Mouse (Mus musculus) hindbrain, embryonic 12.5 days (tissue): Measurements from ENCODE around the gene Mettl23. TPM values are rescaled to one million over a fixed set of nuclear protein-coding genes. Genes with fewer than 3 reads are reported as not detected.

ENCODE experiments used
- ATAC-seq: fragments of 200-750 bp; cut with Nextera tagmentation; 2 replicates; pipeline ENCODE4 v1.8.0; 2017; ENCODE audit warnings: moderate TSS enrichment; ENCODE audit not compliant: low FRiP score
- H3K27ac ChIP-seq: fragments of 300-500 bp; sonication (generic); 2 replicates; pipeline ENCODE4 v1.5.1; 2016; ENCODE audit warnings: mild to moderate bottlenecking
- H3K27me3 ChIP-seq: fragments of 300-500 bp; sonication (generic); 2 replicates; pipeline ENCODE4 v1.6.1; 2016; ENCODE audit warnings: mild to moderate bottlenecking
- H3K36me3 ChIP-seq: fragments of 300-500 bp; sonication (generic); 2 replicates; pipeline ENCODE4 v1.6.1; 2016; ENCODE audit warnings: mild to moderate bottlenecking
- H3K4me1 ChIP-seq: fragments of 300-500 bp; sonication (generic); 2 replicates; pipeline ENCODE4 v1.6.1; 2016
- H3K4me2 ChIP-seq: fragments of 300-500 bp; sonication (generic); replicated peaks from 2 replicates; pipeline ENCODE4 v1.6.1; 2016; ENCODE audit warnings: mild to moderate bottlenecking
- H3K4me3 ChIP-seq: fragments of 300-500 bp; sonication (generic); 2 replicates; pipeline ENCODE4 v1.5.1; 2016; ENCODE audit warnings: mild to moderate bottlenecking
- H3K9ac ChIP-seq: fragments of 300-500 bp; sonication (generic); 2 replicates; pipeline ENCODE4 v1.6.1; 2016; ENCODE audit warnings: mild to moderate bottlenecking, moderate library complexity
- H3K9me3 ChIP-seq: fragments of 300-500 bp; sonication (generic); replicated peaks from 2 replicates; pipeline ENCODE4 v1.6.1; 2016; ENCODE audit warnings: mild to moderate bottlenecking
- WGBS: fragments of 180-500 bp; shearing (Covaris S2); methylation state at CpG from one replicate; pipeline ENCODE4 v1.1.7; 2016; 5-methylcytosine and 5-hydroxymethylcytosine counted together
- polyA plus RNA-seq: library from polyadenylated mRNA; unstranded; fragments of >200 nt; fragmentation: Nextera tagmentation; extraction: Ambion mirVana; gene quantifications from 2 replicates; pipeline ENCODE4 v1.2.1, GENCODE M21; 2016

The Mettl23 gene
- polyA plus RNA-seq, 1 experiment from 2014 or later = 64.9 TPM

DNA sequence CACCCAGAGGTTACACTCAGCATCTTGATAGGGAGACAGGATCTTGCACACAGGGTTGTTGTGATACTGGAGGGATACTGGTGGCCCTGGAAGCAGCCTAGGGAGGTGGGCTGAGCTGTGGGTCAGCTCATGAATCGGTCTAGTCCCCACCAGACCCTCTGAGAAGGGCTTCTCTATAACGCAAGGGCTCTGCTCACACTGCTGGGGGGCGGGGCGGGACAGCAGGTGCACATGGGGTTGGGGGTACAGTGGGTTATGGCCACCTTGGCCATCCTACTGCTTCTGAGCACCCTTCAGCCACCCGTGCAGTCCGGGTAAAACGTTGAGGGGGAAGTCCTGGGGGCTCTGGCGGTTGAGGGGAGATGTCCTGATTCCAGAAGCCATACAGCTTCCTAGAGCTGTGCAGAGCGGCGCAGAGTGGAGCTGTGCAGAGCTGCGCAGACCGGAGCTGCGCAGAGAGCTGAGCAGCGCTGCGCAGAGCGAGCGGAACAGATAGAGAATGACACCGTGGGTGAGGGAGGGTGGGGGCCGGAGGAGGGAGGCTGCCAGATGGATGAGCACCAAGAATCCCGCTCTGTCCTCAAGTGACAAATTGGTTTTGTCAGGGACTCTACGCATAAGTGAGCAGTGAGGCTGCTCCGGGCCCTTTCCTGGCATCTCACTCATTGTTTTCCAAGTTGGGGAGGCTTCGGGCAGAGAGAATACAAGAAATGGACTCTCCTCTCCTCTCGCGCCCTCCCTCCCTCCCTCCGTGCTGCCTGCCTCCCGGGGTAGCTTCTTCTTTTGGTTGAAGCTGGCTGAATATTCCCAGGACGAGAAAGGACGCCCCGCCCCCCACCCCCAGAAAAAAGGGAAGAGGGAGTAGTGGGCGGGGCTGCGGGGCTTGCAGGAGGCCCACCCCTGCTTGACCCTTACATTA, 31.8 kb upstream of the Mettl23 start:
- no peaks in the 10 kb centered on the region; the same call in 1 of the 2 replicates for H3K27me3 ChIP-seq
- ATAC-seq = peak; percentile 90
- peak overlapping the region; percentile 98 for H3K27ac ChIP-seq
- H3K4me1 ChIP-seq = peaks cover 75% of the 10 kb centered on the region
- H3K9ac ChIP-seq = peak overlapping the region; percentile 61
- H3K9me3 ChIP-seq = no peaks in the 10 kb centered on the region
- H3K4me2 ChIP-seq = peak overlapping the region; percentile 56
- no peaks in the 10 kb centered on the region for H3K36me3 ChIP-seq
- WGBS = 6% methylated on average over 30 of the region's 32 CpGs
- peak overlapping the region; percentile 27 for H3K4me3 ChIP-seq

DNA sequence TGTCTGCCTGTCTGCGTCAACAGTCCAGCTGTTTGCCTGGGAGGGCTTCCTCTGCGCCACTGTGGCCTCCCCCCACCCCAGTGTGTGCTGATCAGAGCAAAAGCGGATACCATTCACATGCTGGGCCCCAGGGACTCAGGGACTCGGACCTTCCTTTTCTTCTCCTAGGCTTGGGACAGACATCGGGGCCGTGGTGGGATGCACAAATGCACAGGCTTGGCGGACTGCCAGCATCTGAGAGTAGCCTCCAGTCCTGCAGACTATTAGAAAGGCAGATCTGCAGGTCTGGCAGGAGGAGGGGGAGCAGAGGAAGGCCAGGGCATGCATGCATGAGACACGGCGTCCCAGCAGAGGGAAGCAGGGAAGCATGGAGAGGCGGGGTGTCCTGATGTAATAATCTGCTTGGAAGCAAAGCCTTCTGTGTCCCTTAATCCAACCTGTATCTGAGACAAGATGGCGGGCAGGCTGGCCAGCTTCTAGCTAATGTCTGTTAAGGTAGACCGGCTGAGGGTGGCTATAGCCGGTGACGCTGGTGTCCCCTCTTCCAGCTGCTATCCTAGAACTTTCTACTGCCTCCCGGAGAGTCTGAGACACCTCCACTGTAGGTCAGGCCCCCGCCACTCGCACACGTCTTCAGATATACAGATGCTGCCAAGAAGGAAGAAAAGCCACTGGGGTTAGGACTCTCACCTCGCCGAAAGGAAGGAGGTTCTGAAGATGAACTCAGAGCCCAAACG, 30.1 kb upstream of the Mettl23 start:
- no peaks in the 10 kb centered on the region; the same call in 1 of the 2 replicates for H3K27me3 ChIP-seq
- no peaks in the 10 kb centered on the region for H3K9me3 ChIP-seq
- peak overlapping the region; percentile 32 for H3K9ac ChIP-seq
- H3K27ac ChIP-seq = peak overlapping the region; percentile 98
- H3K4me3 ChIP-seq = no peak overlapping the region
- peak overlapping the region; percentile 56 for H3K4me2 ChIP-seq
- 34% methylated on average over 21 of the region's 21 CpGs for WGBS
- H3K4me1 ChIP-seq = peaks cover 83% of the 10 kb centered on the region
- ATAC-seq = peak; percentile 65
- H3K36me3 ChIP-seq = no peaks in the 10 kb centered on the region

DNA sequence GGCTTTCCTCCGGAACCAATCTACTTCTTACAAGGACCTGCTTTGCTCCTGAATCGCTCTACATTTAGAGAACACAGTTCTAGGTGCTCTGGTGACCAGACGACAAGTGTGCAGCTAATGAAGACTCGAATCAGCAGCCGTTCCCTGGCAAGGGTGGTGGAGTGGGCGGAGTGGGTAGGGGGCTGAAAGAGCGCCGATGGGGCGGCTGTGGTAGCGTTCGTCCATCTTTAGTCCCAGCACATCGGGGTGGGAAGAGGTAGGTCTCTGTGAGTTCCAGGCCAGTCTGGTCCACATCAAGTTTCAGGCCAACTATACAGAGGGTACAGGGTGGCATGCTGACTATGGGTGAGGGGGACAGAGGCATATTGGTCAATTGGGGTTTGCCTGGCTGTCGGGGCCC, 29.5 kb upstream of the Mettl23 start:
- Histone ChIP-seq H3K4me2 (peak overlapping the region; percentile 15), H3K4me1 (peaks cover 81% of the 10 kb centered on the region), H3K9ac (peak overlapping the region; percentile 3; the same call in 1 of the 2 replicates), H3K4me3 (no peak overlapping the region), H3K27me3 (no peaks in the 10 kb centered on the region; the same call in 1 of the 2 replicates), H3K9me3 (no peaks in the 10 kb centered on the region), H3K27ac (peak overlapping the region; percentile 98), H3K36me3 (no peaks in the 10 kb centered on the region)
- ATAC-seq = no peak
- 65% methylated on average over 13 of the region's 13 CpGs for WGBS

DNA sequence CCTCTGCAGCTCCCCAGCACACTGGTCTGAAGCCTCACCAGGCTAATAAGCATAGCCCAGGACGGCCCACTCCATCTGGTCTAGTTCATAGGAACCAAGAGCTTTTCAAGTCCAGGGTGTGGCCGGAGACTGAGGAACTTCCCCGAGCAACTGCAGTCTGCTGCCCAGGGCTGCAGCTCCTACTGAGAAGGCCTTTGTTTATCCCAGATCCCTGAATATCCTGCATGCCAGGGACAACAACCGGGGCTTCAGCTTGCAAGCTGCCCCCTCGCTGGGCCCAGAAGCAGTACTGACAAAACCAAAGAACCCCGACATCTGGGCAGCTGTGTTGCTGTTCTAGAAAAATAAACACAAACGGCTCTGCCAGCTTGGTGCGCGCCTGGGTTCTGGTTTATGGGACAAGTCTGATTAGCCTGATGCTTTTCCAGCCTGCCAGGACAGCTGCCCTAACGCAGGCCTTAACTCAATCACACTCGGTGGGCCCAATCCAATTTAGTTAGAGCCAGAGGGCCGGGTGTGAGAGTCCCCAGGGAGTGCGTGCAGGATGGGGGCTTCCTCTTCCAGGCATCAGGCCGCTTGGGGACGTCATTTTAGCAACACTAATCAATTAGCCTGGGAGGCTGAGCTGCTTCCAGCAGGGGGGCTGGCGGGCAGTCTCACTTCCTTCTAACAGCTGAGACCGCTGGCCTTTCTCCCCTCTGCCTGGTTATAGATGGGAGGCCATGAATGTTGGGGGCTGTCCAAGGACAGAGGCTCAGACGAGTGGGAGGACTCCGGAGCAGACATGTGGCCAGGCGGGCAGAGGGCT, 28.8 kb upstream of the Mettl23 start:
- Histone ChIP-seq H3K9me3 (no peaks in the 10 kb centered on the region), H3K36me3 (no peaks in the 10 kb centered on the region), H3K4me2 (peak overlapping the region; percentile 15), H3K9ac (peak overlapping the region; percentile 32; the same call in 1 of the 2 replicates), H3K27ac (peak overlapping the region; percentile 98), H3K4me3 (peak overlapping the region; percentile 6; the same call in 1 of the 2 replicates), H3K4me1 (peaks cover 83% of the 10 kb centered on the region), H3K27me3 (no peaks in the 10 kb centered on the region; the same call in 1 of the 2 replicates)
- WGBS = 2% methylated on average over 20 of the region's 20 CpGs
- peak; percentile 21 for ATAC-seq

DNA sequence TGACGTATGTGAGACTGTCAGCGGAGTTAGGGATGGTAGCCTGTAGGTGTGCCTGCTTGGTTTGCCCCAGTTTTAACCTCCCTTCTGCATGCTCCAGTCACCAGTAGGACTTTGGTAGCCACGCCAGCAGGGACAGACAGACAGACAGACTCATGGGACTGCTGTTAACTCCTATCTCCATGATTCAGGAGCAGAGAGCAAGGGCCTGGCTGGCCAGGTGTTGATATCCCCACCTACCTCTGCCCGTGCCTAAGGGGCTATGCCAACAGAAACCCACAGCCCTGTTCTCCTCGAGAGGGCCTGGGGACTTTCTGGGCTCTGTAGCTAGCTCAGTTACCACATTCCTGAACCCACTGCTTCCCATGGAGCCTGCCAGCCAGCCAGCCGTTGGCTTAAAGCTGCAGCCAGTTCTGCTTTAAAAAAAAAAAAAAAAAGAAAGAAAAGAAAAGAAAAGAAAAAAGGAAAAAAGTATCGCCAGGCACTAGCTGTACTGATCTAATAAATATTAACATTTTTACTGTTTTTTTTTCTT, 28.1 kb upstream of the Mettl23 start:
- H3K4me1 ChIP-seq = peaks cover 82% of the 10 kb centered on the region

DNA sequence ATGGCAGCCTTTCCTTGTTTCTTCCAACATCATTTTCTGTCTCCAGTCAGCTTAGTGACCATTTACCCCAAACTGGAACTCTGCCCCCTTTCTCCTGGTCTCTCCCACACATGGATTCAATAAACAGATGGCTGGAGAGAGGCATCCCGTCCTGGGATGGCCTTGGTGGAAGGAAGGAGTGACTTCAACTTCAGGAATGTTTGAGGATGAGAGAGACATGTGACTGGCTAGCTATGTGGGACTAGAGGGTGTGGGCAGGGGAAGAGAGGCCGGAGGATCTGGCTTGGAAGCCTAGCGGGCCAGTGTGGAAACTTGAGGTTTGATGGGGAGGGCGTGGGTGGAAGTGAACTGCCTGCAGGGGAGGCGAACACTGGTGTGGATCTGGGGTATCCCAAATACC, 26.3 kb upstream of the Mettl23 start:
- no peak overlapping the region for H3K4me3 ChIP-seq
- peaks cover 75% of the 10 kb centered on the region for H3K4me1 ChIP-seq
- H3K4me2 ChIP-seq = no peak overlapping the region
- H3K27me3 ChIP-seq = no peaks in the 10 kb centered on the region
- no peak for ATAC-seq
- WGBS = 73% methylated on average over 5 of the region's 5 CpGs
- no peak overlapping the region for H3K9ac ChIP-seq
- no peak overlapping the region for H3K27ac ChIP-seq
- H3K9me3 ChIP-seq = no peaks in the 10 kb centered on the region
- no peaks in the 10 kb centered on the region for H3K36me3 ChIP-seq

More for the DNA sequence above, 28.1 kb upstream of the Mettl23 start:
- H3K4me3 ChIP-seq = peak overlapping the region; percentile 6; the same call in 1 of the 2 replicates
- peak overlapping the region; percentile 15 for H3K4me2 ChIP-seq
- peak overlapping the region; percentile 38; the same call in 1 of the 2 replicates for H3K9ac ChIP-seq
- no peaks in the 10 kb centered on the region for H3K27me3 ChIP-seq
- no peaks in the 10 kb centered on the region for H3K36me3 ChIP-seq
- 13% methylated on average over 7 of the region's 7 CpGs for WGBS
- ATAC-seq = no peak
- no peaks in the 10 kb centered on the region for H3K9me3 ChIP-seq
- peak overlapping the region; percentile 98 for H3K27ac ChIP-seq

DNA sequence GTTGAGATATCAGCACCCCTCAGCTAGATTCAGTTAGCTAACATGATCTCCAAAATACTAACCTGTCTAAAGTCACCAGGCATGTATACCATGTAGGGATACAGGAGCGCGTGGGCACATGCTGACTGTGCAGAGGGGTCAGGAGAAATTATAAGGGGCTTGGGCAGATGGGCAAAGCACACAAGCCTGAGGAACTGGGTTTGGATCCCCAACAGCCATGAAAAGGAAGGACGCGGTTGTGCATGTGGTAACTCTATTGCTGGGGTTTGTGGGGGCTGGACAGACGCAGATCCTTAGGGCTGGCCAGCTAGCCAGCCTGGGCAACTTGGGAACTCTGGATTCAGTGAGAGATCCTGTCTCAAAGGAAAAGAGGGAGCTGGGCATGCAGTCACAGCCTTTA, 25.5 kb upstream of the Mettl23 start:
- Histone ChIP-seq H3K27me3 (no peaks in the 10 kb centered on the region), H3K36me3 (no peaks in the 10 kb centered on the region), H3K4me1 (peaks cover 76% of the 10 kb centered on the region), H3K4me2 (no peak overlapping the region), H3K9me3 (no peaks in the 10 kb centered on the region), H3K27ac (no peak overlapping the region), H3K9ac (no peak overlapping the region), H3K4me3 (no peak overlapping the region)
- no peak for ATAC-seq
- WGBS = 96% methylated on average over 5 of the region's 5 CpGs

DNA sequence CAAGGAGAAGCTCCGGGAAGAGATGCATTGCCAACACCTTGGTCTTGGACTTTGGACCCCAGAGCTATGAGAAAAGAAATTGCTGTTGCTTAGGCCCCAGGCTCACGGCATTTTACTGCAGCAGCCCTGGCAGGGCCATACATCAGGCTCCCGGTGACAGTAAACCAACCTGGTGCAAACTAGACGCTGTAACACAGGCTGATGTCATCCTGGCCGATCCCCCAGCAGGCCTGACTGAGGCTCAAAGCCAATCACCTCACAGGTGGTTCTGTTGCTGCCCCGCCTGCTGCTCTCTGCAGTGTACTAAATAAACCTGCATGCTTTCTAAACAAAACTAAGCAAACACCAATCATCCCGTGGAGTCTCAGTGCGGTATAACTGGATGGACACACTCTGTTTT, 24.4 kb upstream of the Mettl23 start:
- Histone ChIP-seq H3K4me1 (peaks cover 68% of the 10 kb centered on the region), H3K36me3 (no peaks in the 10 kb centered on the region), H3K9ac (no peak overlapping the region), H3K9me3 (no peaks in the 10 kb centered on the region), H3K4me2 (no peak overlapping the region), H3K27ac (peak overlapping the region; percentile 30; the same call in 1 of the 2 replicates), H3K27me3 (no peaks in the 10 kb centered on the region), H3K4me3 (no peak overlapping the region)
- no peak for ATAC-seq
- 70% methylated on average over 8 of the region's 8 CpGs for WGBS

DNA sequence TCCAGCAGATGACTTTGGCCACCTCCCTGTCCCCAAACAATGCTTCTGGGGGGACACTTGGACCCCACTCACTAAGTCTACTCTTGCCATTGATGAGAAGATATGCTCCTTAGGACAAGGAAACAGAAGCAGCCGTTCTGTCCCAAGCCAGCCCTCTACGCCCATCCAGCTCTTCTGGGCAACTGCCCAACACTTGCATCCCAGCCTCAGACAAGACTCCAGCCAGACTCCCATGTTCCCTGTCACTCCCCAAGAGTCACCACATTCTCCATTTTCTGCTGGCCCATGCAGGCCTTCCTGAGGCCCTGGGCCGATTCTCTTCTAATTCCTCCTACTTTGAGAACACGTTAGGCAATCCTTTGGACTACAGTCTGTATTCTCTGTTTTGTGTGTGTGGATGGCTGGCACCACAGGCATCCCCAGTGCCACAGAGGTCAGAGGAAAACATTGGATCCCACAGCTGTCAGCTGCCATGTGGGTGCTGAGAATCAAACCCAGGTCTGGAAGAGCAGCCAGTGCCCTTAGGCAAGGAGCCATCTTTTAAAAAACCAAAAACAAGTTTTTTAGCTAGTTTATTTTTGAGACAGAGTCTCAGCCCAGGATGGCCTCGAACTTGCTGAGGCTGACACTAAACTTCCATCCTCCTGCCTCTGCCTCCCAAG, 23.0 kb upstream of the Mettl23 start:
- no peak overlapping the region for H3K9ac ChIP-seq
- H3K9me3 ChIP-seq = no peaks in the 10 kb centered on the region
- H3K36me3 ChIP-seq = no peaks in the 10 kb centered on the region
- no peak for ATAC-seq
- H3K4me1 ChIP-seq = peaks cover 57% of the 10 kb centered on the region
- H3K4me2 ChIP-seq = no peak overlapping the region
- H3K27me3 ChIP-seq = no peaks in the 10 kb centered on the region
- H3K4me3 ChIP-seq = no peak overlapping the region
- 91% methylated on average over 5 of the region's 5 CpGs for WGBS
- H3K27ac ChIP-seq = no peak overlapping the region

DNA sequence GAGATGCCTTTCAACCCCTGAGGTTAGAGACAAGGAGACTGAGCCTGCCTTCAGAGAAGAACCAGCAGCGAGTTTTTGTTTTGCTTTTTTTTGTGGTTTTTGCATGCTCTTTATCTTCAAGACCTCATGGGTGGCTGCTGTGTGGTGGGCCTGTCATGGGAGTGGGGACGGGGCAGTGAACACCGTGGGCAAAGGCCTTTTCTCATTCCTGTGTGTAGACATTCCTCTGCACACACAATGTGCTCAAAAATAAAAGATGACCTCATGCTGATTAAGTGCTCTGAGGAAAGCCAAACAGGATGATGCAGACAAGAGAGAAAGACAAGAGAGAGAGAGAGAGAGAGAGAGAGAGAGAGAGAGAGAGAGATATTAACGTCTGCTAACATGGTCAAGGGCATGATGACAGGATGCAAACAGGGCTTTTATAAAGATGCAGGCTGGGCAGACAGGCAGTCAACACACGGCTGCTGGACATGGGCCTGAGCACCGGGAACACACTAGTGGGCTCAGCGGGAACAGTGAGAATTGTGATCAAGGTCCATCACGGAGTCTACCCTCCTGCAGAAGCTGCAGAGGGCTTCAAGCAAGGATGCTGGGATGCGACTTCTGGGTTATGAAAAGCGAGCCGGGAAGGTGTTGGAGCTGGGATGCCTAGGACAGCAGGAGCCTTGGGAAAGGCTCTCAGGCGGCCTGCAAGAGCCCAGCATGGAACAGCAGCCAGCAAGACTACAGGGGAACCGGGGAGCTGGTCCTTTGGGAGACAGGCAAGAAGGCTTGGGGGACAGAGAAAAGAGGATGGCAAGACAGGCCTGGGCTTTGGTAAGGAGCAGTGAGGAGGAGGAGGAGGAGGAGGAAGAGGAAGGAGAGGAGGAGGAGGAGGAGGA, 21.8 kb upstream of the Mettl23 start:
- 50% methylated on average over 13 of the region's 13 CpGs for WGBS
- peak overlapping the region; percentile 30; the same call in 1 of the 2 replicates for H3K27ac ChIP-seq

More for the DNA sequence above, 21.8 kb upstream of the Mettl23 start:
- Histone ChIP-seq H3K4me1 (peaks cover 58% of the 10 kb centered on the region), H3K4me3 (no peak overlapping the region), H3K9ac (no peak overlapping the region; the same call in 1 of the 2 replicates), H3K4me2 (no peak overlapping the region), H3K36me3 (no peaks in the 10 kb centered on the region), H3K9me3 (no peaks in the 10 kb centered on the region), H3K27me3 (no peaks in the 10 kb centered on the region)
- no peak for ATAC-seq
